Mouse (Mus musculus) testis, adult 2 months (tissue): ENCODE results near the gene Slc26a3.

Experiments used
- CTCF ChIP-seq: fragments of 200-500 bp; IDR thresholded peaks from 2 replicates; pipeline ENCODE4 v1.5.1; 2012; ENCODE audit warnings: low read depth, mild to moderate bottlenecking, inconsistent platforms, low read length, moderate library complexity; ENCODE audit not compliant: control insufficient read depth, insufficient read depth, insufficient replicate concordance
- POLR2A ChIP-seq: fragments of 200-500 bp; IDR thresholded peaks from 2 replicates; pipeline ENCODE4 v1.6.1; 2012; ENCODE audit warnings: low read depth, mild to moderate bottlenecking, inconsistent platforms, low read length, moderate library complexity; ENCODE audit not compliant: control insufficient read depth

DNA sequence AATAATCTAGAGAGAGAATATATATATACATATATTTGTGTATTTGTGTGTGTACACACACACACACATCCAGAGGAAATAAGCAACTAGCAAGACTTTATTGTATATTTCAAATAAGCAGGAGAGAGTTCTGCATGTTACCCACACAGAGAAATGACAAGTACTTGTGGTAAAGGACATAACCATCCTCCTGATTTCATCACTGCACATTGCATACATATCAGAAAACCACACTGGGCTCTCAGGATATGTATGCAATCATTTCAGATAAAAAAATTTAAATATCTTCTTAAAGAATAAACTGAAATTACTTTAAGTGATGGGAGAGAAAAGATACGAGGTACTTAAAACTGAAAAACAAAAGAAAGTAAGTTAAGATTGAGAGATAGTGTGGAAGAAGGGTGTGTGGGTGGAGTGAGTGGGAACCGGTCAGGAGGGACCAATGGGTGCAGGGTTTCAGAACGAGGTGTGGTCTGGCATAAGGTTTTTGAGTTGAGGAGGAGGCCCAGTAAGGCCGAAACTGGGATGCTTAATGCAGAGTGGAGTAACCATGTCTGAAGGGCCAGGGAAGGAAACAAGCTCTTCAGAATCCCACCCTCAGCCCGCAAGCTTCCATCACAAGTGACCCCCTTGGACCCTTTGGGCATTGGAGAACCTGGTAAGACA, 14.0 kb downstream of the Slc26a3 start:
- no peak for TF ChIP-seq CTCF
- no peak for TF ChIP-seq POLR2A
